Mouse (Mus musculus): ENCODE data around the gene Zmiz1. TPM values are rescaled to one million over a fixed set of nuclear protein-coding genes. Genes with fewer than 3 reads are reported as not detected.

The Zmiz1 gene
- polyA plus RNA-seq, 1 experiment from 2014 or later, result 42.2 TPM

DNA sequence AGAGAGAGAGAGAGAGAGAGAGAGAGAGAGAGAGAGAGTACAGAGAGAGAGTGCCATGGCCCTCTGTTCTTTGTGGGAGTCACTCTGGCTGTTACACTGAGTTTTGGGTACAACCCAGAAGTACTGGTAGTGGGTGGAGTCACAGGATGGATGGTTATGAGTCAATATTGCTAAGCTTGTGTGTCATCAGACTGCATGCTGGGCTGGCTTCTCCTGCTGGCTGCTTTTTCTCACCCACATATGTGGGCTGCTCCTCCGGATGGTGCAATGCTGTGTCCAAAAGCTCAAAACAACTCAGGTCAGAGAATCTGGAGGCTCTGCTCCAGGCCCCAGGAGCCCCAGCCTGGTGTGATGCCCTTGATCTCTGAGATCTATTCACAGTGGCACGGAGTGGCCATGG is 68.3 kb downstream of the Zmiz1 start:
- 94% methylated on average over 2 of the region's 2 CpGs for WGBS
- Histone ChIP-seq H3K4me1 (peaks cover 58% of the 10 kb centered on the region), H3K36me3 (peaks cover 89% of the 10 kb centered on the region), H3K27me3 (ENCODE audit: low read depth, poor library complexity, severe bottlenecking) (no peaks in the 10 kb centered on the region), H3K9me3 (replicated peaks) (no peaks in the 10 kb centered on the region), H3K27ac (replicated peaks) (no peak overlapping the region), H3K4me3 (no peak overlapping the region)
- no peak for DNase-seq (ENCODE audit: low spot score)

DNA sequence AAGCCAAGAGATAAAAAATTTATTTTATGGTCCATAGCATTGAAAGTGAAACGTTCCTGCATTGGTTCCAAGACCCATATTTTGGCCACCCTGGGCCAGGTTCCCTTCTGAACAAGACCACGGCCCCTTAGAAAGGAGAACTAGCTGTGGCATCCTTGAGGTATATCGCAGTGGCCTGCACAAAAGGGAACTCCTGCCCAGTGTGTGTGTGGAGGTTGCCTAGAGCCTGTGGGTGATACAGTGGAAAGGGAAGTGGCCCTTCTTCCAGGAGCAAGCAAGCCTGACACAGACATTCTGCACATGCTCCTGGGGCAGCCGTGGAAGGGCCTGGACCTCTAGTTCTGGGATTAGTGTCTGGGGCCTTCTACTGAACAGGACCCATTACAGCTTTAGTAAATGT is 71.4 kb downstream of the Zmiz1 start:
- 92% methylated on average over 4 of the region's 4 CpGs for WGBS
- H3K4me3 ChIP-seq, result no peak overlapping the region
- H3K9me3 ChIP-seq (replicated peaks), result no peaks in the 10 kb centered on the region
- H3K27me3 ChIP-seq (ENCODE audit: low read depth, poor library complexity, severe bottlenecking), result no peaks in the 10 kb centered on the region
- peaks cover 45% of the 10 kb centered on the region for H3K4me1 ChIP-seq
- peaks cover 86% of the 10 kb centered on the region for H3K36me3 ChIP-seq
- H3K27ac ChIP-seq (replicated peaks), result no peak overlapping the region
- no peak for DNase-seq (ENCODE audit: low spot score)

DNA sequence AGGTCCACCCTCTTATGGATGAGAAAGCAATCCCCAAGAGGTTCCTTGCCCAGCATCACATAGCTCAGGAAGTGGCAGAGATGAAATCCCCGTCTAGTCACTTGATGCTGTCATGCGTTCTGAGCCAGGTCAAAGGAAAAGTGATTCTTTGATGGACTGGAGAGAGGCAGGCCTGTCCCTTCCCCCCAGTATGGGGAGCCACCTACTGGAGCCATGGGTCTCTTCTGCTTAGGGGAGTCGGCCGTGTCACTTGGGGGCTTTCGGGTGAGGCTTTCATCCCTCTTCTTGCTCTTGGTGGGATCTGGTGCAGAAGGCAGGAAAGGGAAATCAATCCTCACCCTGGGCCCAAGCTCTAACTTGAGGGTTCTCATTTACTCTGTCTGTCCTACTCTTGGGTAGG is 71.8 kb downstream of the Zmiz1 start:
- no peak overlapping the region for H3K27ac ChIP-seq (replicated peaks)
- no peak overlapping the region for H3K4me3 ChIP-seq
- H3K27me3 ChIP-seq (ENCODE audit: low read depth, poor library complexity, severe bottlenecking), result no peaks in the 10 kb centered on the region
- peaks cover 86% of the 10 kb centered on the region for H3K36me3 ChIP-seq
- peaks cover 41% of the 10 kb centered on the region for H3K4me1 ChIP-seq
- WGBS, result 76% methylated on average over 5 of the region's 5 CpGs
- H3K9me3 ChIP-seq (replicated peaks), result no peaks in the 10 kb centered on the region
- no peak for DNase-seq (ENCODE audit: low spot score)

DNA sequence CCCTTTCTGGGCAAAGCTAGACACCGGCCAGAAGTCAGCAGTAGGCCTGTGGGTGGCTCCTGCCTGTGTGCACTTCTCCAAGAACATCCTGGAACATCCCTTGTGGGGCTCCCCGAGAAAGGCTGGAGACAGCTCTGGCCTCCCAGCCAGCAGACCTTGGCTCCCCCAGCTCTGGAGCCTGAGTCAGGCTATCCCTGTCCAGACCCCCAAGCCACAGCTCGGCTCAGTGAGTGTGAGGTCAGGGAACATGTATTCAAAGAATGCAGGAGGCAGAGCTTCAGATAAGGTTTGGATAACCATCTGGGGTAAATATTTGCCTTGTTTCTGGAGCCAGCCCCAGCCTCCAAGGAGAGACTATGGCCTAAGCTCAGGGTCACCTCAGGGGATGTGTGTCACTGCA is 74.0 kb downstream of the Zmiz1 start:
- Histone ChIP-seq H3K27me3 (ENCODE audit: low read depth, poor library complexity, severe bottlenecking) (no peaks in the 10 kb centered on the region), H3K9me3 (replicated peaks) (no peaks in the 10 kb centered on the region), H3K4me1 (peaks cover 29% of the 10 kb centered on the region), H3K36me3 (peaks cover 86% of the 10 kb centered on the region), H3K27ac (replicated peaks) (peak overlapping the region; percentile 53; the same call in 1 of the 2 replicates), H3K4me3 (no peak overlapping the region)
- no peak for DNase-seq (ENCODE audit: low spot score)
- WGBS, result 72% methylated on average over 3 of the region's 3 CpGs

DNA sequence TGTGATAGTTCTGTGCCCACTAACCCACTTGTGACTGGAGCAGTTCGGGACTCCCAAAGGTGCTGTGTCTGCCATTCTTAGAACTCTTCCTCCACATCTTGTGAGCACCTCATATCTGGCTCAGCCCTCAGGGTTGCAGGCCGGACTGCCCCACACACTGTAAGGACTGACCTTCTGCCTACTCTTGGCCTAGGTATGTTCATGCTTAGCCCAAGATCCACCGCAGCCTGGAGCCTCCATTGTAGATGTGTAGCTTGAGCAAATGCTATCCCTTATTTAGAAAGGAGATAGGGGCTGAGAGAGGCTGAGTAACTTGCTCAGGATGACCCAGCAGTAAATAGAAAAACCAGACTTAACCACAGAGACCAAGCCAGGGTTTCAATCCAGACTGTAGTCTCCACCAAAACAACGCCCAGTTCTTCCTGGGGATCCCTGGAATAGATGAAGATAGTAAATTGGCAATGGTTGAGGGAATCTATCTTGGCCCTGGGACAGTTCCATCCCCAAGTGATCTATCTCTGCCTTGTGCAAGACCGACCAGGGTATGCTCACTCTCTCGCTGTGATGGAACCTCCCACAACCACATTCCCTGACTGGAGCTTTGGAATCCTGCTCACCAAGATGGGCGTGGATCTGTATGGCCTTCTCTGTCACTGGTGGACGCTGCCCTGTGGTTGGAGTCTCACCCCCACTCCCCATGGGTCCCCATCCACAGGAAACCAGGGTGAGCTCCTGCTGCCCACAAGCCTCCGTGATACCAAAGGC is 74.8 kb downstream of the Zmiz1 start:
- H3K9me3 ChIP-seq (replicated peaks), result no peaks in the 10 kb centered on the region
- peaks cover 85% of the 10 kb centered on the region for H3K36me3 ChIP-seq
- peaks cover 29% of the 10 kb centered on the region for H3K4me1 ChIP-seq
- no peak overlapping the region for H3K4me3 ChIP-seq
- H3K27ac ChIP-seq (replicated peaks), result peak overlapping the region; percentile 66
- no peaks in the 10 kb centered on the region for H3K27me3 ChIP-seq (ENCODE audit: low read depth, poor library complexity, severe bottlenecking)
- WGBS, result 89% methylated on average over 9 of the region's 9 CpGs
- no peak for DNase-seq (ENCODE audit: low spot score)

DNA sequence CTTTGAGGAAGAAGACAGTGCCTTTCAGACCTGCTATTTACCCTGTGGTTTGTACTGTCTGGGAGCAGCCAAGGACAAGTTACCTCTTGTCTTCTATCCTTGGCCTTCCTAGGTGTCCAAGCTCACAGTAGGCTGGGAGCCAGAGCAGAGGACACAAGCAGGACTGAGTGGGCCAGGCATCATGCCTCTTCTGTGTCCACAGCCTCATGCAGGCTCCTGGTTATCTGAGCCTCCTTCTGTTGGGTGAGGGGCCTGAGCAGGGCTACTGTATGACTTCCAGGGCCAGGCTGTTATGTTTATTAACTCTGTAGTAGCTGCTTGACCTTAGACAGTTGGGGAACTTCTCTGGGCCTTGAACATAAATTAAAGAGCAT is 75.4 kb downstream of the Zmiz1 start:
- Histone ChIP-seq H3K27ac (replicated peaks) (peak overlapping the region; percentile 66), H3K4me3 (no peak overlapping the region), H3K4me1 (peaks cover 29% of the 10 kb centered on the region), H3K27me3 (ENCODE audit: low read depth, poor library complexity, severe bottlenecking) (no peaks in the 10 kb centered on the region), H3K36me3 (peaks cover 86% of the 10 kb centered on the region), H3K9me3 (replicated peaks) (no peaks in the 10 kb centered on the region)
- DNase-seq (ENCODE audit: low spot score), result no peak

DNA sequence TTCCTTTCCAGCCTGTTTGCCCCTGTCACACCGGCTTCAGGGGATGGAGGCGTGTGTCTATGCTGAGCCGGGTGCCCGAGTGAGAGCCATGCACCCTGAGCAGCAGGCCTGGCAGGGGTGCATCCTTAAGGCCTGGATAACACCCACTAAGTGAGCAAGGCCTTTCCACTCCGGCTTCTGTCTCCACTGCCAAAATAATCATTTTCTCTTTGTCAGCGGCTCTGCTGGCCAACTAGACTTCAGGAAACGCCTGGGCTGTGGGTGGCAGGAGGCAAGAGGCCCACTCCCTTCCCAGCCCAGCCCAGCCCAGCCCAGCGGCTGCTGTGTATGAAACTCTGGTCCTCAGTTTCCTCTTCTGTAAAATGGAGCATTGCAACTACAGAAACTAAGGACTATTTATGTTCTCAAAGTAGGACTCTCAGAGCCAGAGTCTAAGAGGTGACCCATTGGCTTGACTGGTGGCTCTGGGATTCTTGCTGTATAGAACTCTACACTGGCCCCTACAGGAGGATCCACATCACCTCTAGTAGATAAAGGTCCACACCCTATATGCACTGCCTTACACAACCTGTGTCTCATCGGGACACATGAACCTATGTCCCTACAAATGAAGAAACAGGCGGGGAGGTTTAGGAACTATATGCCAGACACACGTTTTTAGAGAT is 76.1 kb downstream of the Zmiz1 start:
- H3K4me1 ChIP-seq, result peaks cover 31% of the 10 kb centered on the region

DNA sequence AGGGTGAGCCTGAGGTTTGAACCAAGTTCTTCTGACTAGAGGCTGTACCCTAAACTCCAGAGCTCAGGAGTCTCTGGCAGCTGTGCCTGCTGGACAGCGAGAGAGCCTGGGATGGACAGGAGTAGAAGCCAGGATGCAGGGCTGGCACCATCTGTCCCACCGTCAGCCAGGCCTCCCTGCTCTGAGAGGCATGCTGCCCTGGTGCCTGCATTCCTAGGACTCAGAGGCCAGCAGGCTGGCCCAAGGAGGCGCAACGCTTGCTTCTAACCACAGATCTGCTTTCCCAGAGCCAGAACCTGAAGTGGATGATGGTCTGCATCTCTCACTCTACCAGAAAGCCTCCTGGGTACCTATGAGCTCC is 76.6 kb downstream of the Zmiz1 start:
- no peak for DNase-seq (ENCODE audit: low spot score)
- WGBS, result 90% methylated on average over 4 of the region's 4 CpGs
- Histone ChIP-seq H3K27me3 (ENCODE audit: low read depth, poor library complexity, severe bottlenecking) (no peaks in the 10 kb centered on the region), H3K36me3 (peaks cover 88% of the 10 kb centered on the region), H3K27ac (replicated peaks) (0 out of 2 replicates have a peak overlapping the region, but pooled peaks have one; percentile 14), H3K4me3 (no peak overlapping the region), H3K9me3 (replicated peaks) (no peaks in the 10 kb centered on the region), H3K4me1 (peaks cover 33% of the 10 kb centered on the region)

More for the DNA sequence above, 76.1 kb downstream of the Zmiz1 start:
- 86% methylated on average over 11 of the region's 11 CpGs for WGBS
- no peak for DNase-seq (ENCODE audit: low spot score)
- Histone ChIP-seq H3K27ac (replicated peaks) (peak overlapping the region; percentile 42; the same call in 1 of the 2 replicates), H3K4me3 (no peak overlapping the region), H3K36me3 (peaks cover 86% of the 10 kb centered on the region), H3K9me3 (replicated peaks) (no peaks in the 10 kb centered on the region), H3K27me3 (ENCODE audit: low read depth, poor library complexity, severe bottlenecking) (no peaks in the 10 kb centered on the region)

DNA sequence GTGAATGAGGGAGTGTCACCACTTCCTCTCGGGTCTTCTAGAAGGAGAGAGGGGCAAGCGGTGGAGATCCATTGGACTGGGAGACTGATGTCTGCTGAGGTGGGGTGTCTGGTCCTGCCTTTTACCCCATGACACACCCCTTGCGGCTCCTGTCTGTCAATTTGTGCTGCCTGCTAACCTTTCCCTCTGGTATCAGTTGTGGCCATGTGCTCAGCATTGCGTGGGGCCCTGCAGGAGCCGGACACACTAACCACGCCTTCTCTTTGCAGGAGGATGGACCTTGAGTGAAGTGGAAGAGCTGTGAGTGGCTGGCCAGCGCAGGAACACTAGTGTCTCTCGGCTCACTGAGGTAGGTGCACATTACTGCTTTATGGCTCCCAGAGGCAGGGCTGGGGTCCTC is 77.5 kb downstream of the Zmiz1 start:
- Histone ChIP-seq H3K9me3 (replicated peaks) (no peaks in the 10 kb centered on the region), H3K36me3 (peaks cover 93% of the 10 kb centered on the region), H3K4me3 (no peak overlapping the region), H3K4me1 (peaks cover 28% of the 10 kb centered on the region), H3K27ac (replicated peaks) (peak overlapping the region; percentile 23), H3K27me3 (ENCODE audit: low read depth, poor library complexity, severe bottlenecking) (no peaks in the 10 kb centered on the region)
- DNase-seq (ENCODE audit: low spot score), result no peak
- 90% methylated on average over 8 of the region's 8 CpGs for WGBS

DNA sequence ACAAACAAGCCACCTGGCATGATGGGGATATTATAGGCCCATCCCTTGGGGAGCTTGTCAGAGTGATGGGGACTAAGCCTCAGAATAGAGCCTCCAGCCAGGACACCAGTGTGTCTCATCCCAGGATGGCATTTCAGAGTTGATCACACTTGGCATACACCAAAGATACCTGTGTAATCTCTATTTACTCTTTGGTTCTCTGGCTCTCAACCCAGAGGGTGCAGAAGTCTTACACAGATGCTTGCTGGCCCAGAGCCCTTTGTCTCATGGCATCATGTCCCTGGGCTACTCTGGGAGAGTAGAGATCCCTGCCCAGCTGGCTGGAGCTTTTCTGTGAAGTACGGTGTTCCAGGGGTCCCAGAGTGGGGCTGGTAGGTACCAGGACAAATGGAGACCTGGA is 78.4 kb downstream of the Zmiz1 start:
- Histone ChIP-seq H3K9me3 (replicated peaks) (no peaks in the 10 kb centered on the region), H3K4me1 (peaks cover 22% of the 10 kb centered on the region), H3K4me3 (no peak overlapping the region), H3K27ac (replicated peaks) (no peak overlapping the region), H3K36me3 (peaks cover 93% of the 10 kb centered on the region), H3K27me3 (ENCODE audit: low read depth, poor library complexity, severe bottlenecking) (no peaks in the 10 kb centered on the region)
- WGBS, result 91% methylated on average over 1 of the region's 1 CpGs
- DNase-seq (ENCODE audit: low spot score), result no peak

DNA sequence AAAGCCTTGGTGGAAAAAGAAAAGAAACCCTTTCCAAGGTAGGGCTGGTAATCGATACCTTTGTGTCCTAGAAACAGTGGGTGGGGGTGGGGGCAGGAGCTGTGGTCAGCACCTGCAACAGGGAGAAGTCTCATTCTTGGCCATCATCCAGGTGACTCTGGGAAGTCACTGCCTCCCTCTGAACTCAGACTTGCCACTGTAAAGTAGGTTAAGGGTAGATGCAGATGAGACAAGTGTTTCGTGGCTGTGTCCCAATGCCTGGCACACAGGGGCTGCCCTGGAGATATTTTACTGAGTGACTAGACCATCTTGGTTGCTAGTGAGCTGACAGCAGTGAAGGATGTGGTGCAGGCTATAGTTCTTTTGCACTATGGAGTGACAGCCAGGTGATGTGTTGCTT is 79.5 kb downstream of the Zmiz1 start:
- Histone ChIP-seq H3K4me3 (no peak overlapping the region), H3K27me3 (ENCODE audit: low read depth, poor library complexity, severe bottlenecking) (no peaks in the 10 kb centered on the region), H3K9me3 (replicated peaks) (no peaks in the 10 kb centered on the region), H3K36me3 (peaks cover 93% of the 10 kb centered on the region), H3K27ac (replicated peaks) (no peak overlapping the region), H3K4me1 (peaks cover 12% of the 10 kb centered on the region; the same call in 1 of the 2 replicates)
- WGBS, result 97% methylated on average over 2 of the region's 2 CpGs
- DNase-seq (ENCODE audit: low spot score), result no peak

DNA sequence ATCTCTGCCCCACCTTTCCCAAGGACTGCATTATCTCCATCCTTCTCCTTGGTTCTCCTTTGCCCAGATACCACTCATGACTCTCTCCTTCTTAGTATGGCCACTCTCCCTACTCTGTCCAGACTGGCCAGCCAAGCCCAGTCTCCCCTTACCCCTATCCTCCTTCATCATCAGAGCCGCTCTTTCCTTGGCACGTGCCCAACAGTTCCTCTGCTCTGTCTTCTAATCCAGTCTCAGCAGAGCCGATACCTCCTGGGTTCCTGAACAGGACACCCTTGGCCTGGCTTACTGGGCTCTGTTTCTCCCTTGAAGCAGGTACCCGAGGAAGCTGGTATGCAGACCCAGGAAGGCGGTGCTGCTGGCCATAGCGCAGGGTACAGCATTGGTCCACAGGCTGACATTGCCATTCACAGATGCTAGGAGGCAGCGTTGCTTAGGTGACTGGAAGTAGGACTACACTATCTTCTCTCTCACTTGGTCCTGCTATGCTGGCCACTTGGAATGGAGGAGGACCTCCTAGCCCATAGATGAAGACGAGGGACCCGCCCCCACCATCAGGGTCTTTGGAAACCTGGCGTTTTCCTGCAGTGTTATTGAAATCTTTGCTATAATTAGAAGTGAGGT is 80.6 kb downstream of the Zmiz1 start:
- no peaks in the 10 kb centered on the region for H3K9me3 ChIP-seq (replicated peaks)
- WGBS, result 88% methylated on average over 10 of the region's 10 CpGs
- H3K27ac ChIP-seq (replicated peaks), result no peak overlapping the region
- peaks cover 8% of the 10 kb centered on the region; the same call in 1 of the 2 replicates for H3K4me1 ChIP-seq
- no peak for DNase-seq (ENCODE audit: low spot score)
- H3K27me3 ChIP-seq (ENCODE audit: low read depth, poor library complexity, severe bottlenecking), result no peaks in the 10 kb centered on the region
- H3K36me3 ChIP-seq, result peaks cover 97% of the 10 kb centered on the region
- no peak overlapping the region for H3K4me3 ChIP-seq

DNA sequence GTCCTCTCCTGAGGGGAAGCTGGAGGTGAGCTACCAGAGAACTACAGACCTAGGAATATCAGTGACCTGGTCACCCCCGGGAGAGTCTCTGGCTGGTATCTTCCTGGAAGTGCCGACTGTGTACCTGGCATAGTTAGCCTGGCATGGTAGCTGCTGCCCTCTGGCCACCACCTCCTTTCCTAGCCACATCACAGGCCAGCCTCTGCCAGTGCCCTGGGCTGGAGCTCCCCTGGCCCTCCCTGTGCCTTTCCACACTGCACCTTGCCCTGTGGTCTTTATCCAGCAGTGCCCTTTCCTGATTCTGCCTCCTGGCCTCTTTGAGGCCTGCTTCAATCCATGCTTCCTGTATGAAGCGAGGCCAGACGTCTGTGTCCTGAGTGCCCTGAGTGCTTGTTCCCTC is 81.2 kb downstream of the Zmiz1 start:
- 88% methylated on average over 4 of the region's 4 CpGs for WGBS
- Histone ChIP-seq H3K36me3 (peaks cover 97% of the 10 kb centered on the region), H3K27ac (replicated peaks) (0 out of 2 replicates have a peak overlapping the region, but pooled peaks have one; percentile 28)

More for the DNA sequence above, 81.2 kb downstream of the Zmiz1 start:
- Histone ChIP-seq H3K4me1 (peaks cover 5% of the 10 kb centered on the region; the same call in 1 of the 2 replicates), H3K4me3 (no peak overlapping the region), H3K27me3 (ENCODE audit: low read depth, poor library complexity, severe bottlenecking) (no peaks in the 10 kb centered on the region), H3K9me3 (replicated peaks) (no peaks in the 10 kb centered on the region)
- DNase-seq (ENCODE audit: low spot score), result no peak
